Mouse (Mus musculus) left cerebral cortex, adult 9 months (tissue): Measurements from ENCODE around the gene Slc22a21.
"Not testable (repeated sequence)": the region's sequence is repeated elsewhere in the genome, so short reads cannot be mapped to it uniquely, and the experiment has no call there.

ENCODE experiments used
- DNase-seq, 2 experiments: peaks; one replicate each; pipeline ENCODE4 v3.0.0; 2022; ENCODE audit warnings: low spot score in 2 of 2

Slc22a21 gene

DNA sequence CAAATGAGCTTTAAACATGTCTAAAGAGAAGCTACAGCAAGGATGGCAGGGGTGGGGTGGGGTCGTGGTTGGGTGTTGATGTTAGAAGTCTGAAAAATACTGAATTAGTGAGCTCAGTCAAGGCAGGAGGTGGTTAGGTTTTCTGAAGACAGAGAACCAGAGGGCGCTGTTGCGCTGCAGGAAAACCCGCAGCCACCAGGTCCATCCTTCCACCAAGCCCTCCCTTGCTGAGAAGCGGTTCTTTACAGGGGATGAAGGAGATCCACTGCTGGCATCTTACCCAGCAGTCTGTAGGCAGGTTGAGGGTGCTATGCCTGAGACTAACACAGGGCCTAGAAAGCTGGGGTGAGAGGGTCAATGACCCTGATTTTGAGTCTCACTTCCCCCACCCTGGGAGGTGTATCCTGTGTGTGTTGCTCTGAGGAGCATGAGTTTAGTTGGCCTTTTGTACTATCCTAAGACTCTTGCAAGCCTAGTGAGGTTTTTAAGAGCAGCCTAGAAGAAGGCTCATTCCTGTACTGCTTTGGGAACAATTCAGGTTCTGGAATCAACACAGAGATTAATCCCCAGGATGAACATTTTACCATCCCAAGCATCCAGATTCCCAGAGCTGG lies 22.1 kb upstream of the Slc22a21 start:
- DNase-seq: peak in 1 of 2 experiments; percentile 78

DNA sequence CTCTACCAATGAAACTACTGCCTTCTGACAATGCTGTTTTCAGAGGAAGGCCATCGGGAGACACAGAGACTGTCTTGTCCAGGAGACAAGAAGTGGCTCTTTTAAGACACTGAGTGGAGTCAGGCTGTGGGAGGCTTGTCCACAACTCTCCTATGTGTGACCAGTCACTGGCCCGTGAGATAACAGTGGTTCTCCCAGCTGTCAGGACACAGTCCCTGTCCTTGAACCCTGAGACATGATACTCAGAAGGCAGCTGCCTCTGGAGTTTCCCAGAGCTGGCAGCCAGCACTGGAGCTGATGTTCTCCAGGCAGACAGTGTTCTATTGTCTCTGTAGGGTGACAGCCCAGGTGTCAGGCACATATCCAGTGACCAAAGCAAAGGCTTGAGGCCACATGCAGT lies 17.5 kb upstream of the Slc22a21 start:
- DNase-seq: no peak

DNA sequence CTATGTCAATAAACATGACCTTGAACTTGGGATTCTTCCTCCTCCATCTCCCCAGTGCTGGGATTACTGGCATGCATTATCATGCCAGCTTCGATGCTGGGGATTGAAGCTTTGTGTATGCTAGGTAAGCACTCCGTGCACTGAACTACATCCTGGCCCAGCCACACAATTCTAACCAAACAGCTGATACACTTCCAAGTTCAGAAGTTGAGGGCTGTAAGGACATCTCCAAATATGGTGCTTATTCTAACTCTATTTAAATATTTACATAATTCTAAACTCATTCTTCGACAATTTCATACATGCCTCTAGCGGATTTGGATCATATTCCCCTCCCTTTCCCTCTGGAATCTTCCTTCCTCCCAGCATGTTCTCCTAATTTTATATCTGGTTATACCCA lies 12.1 kb upstream of the Slc22a21 start:
- no peak for DNase-seq

DNA sequence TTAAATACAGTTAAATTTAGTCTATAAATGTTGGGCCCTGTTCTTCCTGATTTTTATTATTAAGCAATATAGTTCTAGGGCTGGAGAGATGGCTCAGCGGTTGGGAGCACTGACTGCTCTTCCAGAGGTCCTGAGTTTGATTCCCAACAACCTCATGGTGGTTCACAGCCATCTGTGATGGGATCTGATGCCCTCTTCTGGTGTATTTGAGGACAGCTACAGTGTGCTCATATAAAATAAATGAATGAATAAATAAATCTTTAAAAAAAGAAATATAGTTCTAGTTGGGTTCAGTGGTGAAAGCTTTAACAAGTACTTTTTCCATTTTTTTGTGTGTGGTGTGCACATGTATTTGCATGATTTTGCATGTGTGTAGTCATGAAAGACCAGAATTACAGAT lies 9.1 kb upstream of the Slc22a21 start:
- DNase-seq: no peak

DNA sequence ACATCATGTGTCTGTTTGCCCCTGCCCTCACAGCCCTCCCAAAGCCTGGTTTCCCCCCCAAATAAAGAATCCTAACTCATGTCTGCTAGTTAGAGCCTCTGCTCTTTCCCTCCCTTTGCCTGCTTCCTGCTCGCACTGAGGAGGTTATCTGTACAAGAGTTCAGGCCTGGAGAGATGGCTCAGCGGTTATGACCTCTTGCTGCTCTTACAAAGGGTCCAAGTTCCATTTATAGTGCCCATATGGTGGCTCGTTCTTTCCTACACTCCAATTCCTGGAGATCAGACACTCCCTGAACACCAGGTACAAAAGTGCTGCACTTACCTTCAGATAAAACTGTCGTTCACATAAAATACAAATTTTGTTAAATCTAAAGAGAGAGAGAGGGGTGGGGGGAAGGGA lies 7.9 kb upstream of the Slc22a21 start:
- DNase-seq: no peak

DNA sequence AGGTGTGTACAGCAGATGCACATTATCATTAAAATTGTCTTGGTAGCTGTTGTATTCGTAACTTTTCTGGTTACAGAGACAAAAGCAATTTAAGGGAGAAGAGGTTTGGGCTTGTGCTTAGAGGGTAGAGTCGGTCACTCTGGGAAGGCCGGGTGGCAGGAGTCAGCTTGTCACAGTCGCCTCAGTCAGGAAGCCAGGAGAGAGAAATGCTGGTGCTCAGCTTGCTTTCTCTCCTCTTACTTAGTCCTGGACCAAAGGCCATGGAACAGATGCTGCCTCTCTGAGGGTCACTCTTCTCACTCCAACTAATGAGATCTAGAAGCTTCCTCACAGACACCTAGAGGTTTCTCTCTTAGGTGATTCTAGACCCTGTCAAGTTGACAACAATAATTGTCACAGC lies 1.3 kb upstream of the Slc22a21 start:
- no peak for DNase-seq

DNA sequence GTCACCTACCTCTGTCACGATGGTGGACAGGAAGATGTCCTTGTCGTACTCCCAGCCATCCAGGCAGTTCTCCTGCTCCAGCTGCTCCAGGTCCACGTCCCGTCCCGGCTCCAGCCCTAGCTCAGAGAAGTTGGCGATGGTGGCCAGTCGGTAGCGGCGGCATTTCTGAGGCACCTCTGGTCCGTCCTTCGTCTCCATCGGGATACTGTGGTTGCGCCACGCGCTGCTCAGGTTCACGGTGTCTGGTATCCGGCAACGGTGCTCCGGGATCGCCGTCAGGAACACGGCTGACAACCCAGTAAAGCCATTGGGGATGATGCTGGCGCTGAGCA lies 710 bp downstream of the Slc22a21 start:
- DNase-seq: not testable (repeated sequence)

DNA sequence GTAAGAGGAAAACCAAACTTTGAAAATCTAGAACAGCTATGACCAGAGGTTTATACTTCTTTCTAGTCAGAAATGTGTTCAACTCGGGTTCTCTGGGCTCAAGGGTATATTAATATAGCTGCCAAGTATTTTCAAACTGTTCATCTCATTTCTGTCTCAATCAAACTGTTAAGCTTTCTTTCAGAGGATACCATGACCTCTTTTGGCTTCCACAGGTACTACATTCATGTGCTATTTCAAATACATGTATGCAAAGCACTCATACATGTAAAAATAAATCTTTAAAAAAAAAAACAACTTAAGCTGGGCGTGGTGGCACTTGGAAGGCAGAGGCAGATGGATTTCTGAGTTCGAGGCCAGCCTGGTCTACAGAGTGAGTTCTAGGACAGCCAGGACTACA lies 2.5 kb downstream of the Slc22a21 start:
- DNase-seq: no peak

DNA sequence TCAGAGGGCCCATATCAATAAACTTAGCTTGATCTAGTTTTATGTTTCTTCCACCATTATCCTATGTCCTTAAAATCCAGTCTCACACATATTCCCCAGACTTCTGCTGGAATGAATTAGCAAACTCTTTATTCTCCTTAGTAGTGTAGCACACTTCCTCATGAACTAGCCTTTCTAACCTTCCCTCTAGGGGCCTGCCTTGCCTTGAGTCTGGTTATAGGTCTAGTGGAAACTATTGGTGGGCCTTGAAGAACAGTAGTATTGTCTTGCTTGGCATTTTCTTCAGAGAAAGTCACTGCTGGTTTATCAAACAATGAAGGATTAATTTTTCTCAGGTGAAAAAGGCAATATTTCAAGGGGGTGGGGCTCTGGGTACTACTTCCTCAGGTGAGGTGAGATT lies 4.6 kb downstream of the Slc22a21 start:
- no peak for DNase-seq

DNA sequence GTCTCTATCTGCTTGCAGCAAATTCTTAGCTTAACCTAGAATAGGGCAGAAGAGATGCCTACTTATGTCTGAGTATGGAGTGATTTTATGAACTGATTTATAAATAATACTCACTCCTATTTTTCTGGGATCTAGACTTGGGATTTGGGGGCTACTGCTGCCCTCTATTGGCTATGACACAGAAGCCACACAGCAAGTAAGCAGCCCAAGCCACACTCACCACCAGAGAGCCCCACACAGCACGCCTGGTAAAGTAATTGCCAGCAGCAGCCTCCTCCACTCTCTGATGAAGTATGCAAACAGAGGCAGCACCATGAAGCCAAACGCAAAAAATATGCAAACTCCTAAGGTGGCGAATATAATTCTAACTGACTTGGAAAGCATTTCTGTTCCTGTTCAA lies 21.1 kb downstream of the Slc22a21 start:
- DNase-seq: no peak

DNA sequence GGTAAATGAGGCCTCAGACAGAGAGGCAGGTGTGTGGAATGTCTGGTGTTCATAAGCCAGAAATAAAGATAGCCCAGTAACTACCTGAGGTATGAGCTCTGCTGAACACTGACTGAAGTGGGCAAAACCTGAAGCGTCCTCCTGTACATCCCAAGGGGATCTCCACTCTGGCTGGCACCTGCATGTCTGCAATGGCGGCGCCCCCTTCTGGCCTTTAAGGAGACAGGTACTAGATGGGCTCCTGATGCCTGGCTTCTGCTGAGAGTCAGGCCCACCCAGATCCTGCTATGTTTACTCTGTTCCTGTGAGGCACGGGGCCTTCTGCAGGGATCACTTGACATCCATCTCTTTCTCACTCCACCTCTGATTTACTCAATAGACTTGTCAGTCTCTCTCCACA lies 22.0 kb downstream of the Slc22a21 start:
- not testable (repeated sequence) for DNase-seq

DNA sequence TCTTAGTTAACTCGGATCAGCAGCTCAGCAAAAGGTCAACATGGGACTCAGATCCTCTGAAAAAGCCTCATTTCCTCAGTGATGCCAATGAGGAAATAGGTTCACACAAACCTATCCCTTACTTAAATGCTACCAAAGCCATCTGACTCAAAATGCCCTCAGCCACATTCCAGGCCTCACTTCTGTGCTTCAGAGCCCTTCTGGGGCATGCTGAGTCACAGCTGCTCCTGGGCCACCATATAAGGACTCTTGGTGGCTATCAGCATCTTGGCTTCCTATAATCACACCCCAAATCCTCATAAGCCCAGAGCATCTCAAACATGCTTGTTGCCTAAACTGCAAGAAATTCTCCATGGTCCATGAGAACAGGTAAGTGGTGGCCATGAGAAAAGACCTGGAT lies 23.5 kb downstream of the Slc22a21 start:
- no peak for DNase-seq

DNA sequence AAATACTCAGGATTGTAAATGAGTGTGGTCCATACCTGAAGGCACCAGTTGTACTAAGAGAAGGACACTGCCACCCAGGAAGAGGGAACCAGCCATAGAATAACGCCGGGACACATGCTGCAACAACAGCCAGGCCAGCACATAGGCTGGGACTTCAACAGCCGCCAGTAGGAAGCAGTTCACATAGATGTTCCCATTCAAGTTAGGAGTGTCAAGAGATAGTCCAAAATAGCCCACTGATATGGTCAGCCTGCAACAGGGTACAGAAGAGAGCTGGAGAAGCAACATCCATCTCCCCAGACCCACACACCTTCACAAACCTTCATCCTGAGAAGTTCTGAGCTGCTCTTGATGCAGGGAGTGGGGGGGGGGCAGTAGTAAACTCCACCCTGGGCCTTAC lies 25.5 kb downstream of the Slc22a21 start:
- no peak for DNase-seq

DNA sequence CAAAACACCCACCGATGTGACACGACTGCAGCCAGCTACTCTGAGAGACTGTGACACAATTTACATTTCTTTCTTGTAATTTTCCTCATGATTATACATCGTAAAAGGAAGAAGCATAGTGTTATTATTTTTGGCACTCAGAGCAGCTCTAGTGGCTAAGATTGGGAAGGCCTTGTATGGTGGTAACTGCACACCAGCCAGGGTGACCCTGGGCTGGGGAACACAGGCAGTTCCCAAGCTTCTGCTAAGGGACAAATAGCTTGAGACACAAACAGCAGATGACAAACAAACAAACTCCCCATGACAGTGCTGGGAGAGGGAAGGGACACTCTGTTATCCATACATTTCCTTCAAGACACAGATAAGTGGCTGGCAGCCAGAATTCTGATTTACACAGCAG lies 30.0 kb downstream of the Slc22a21 start:
- not testable (repeated sequence) for DNase-seq

DNA sequence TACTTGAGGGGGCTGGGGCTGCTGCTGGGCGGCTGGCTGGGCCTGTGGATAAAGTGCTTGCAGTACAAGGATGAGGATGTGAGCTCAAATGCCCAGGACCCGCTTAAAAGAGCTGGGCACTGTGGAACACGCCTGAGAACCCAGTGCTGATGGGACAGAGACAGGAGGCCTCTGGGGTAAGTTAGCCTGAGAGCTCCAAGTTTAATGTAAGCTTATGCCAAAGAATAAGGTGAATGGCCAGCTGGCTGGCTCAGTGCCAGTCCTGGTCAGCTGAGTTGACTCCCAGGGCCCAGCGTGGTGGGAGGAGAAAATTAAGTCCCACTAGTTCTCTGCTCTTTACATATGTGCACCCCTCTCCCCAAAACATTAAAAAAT lies 48.2 kb downstream of the Slc22a21 start:
- DNase-seq: not testable (repeated sequence)

DNA sequence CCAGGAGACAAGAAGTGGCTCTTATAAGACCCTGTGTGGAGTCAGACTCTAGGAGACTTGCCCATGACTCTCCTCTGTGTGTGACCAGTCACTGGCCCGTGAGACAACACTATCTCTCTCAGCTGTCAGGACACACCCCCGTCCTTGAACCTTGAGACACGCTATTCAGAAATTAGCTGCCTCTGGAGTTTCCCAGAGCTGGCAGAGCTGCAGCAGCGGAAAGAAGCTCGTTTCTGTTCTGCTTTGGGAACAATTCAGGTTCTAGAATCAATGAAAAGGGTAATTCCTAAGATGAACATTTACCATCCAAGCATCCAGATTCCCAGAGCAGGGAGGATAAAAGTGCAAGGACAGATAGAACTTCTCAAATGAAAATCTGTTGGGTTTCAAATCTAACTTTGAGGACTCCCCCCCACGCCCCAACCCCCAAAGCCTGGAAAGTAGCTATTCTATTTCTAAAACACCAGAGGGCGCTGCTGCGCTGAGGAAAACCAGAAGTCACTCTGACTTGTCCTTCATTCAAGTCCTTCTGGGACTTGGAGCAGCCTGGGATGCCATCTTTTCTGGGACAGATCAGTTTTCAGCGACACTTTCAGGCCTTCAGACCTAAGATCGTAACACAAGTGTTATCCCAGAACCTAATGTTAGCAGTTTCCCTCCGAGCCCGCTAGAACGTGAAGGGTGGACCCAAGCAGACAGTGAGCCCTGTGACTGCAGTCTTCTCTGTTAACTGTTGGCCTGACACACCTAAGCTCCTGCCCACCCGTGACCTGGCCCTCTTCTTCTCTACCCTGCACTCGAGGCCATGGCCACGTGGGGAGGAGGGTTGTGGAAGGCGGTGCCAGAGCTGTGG lies 48.8 kb downstream of the Slc22a21 start:
- peak in 1 of 2 experiments; percentile 34 for DNase-seq

DNA sequence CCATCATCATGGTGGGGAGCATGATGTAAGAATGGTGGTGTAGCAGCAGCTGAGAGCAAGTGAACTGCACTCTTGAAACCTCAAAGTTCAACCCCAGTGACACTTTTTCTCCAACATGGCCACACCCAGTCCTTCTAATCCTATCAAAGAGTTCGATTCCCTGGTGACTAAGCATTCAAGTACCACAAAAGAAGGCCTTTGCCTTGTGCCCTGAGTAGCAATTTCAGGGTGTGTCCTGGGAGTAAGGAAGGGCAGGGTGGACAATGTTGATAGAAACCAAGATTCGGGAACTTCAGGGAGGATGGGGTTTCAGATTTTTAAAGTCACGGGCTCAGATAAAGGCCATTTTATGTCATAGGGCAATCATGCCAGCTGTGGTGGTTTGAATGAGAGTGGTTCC lies 50.4 kb downstream of the Slc22a21 start:
- DNase-seq: no peak

DNA sequence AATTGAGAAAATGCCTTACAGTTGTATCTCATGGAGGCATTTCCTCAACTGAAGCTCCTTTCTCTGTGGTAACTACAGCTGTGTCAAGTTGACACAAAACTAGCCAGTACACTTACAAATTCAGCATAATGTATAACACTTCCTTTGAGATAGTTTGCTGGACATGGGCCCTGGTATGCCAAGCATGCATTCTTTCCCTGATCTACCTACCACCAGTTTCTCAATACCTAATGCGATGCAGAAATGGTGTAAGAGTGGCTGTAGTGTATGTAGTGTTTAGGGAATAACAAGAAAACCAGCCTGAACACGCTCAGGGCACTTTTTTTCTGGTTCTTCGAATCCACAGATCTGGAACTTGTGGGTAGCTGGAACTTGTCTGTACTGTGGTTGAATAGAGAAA lies 51.5 kb downstream of the Slc22a21 start:
- no peak for DNase-seq

DNA sequence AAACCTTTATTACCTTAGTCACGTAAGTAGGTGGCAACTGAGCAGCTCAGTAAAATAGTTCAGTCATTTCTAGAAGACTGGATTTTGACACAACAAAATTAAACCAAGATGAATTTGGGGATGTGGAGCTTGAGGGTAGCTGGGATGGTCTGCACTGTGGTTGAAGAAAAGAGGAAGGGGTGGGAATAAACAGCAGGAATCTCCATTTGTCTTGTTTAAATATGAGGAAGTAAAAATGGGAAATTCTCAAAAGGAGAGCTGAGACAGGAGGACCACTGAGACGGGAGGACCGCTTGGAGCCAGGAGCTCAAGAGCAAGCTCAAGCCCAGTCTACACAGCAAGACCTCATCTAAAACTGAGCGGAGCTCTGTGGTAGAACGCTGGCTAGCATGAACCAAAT lies 53.8 kb downstream of the Slc22a21 start:
- DNase-seq: no peak

DNA sequence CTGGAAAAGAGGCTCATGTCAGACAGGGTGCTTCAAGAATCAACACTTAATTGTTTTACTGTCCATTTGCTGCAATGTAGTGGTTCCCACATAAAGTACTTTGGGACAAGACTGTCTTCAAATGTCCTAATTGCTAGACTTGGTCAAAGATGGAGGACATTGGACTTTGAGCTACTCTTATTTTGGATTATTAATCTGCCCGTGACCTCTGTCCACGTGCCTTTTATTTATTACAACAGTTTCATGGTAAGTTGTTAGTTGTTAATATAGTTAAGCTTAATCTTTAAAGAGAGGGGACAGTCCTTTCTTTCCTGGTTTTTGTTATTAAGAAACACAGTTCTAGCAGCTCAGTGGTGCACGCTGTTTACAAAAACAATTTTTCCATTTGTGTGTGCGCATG lies 61.3 kb downstream of the Slc22a21 start:
- no peak for DNase-seq

DNA sequence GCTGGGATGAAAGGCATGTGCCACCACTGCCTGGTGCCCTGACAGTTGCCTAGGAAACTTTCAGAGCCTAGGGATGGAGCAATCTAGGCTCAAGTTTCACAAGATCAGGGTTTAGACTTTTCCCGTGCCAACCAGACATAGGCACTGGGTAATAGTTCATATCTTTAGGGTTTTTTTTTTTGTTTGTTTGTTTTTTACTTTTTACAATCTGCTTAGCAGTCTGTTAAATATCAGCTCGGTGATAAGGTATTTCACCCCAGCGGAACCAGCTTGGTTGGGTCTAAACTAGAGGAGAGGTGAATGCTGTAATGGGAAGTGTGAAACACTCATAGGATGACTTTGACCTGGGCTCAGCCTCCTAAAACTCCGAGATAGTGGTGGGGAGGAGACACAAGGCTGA lies 69.1 kb downstream of the Slc22a21 start:
- no peak for DNase-seq

DNA sequence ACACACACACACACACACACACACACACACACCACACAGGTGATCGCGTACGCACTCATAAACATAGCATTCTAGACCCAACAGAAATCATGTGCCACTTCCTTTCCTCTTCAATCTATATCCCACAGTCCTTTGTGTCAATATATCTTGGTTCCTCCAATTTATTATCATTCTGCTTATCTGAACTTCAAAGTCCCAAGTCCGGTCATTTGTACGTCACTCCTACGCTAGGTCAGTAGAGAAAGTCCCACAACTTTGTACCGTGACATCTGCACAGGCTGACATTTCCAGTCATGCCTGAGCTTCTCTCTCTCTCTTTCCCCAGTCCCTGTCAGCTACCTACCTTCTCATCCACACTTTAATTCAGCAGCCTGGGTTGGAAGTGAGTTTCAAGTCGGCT lies 71.4 kb downstream of the Slc22a21 start:
- DNase-seq: no peak

DNA sequence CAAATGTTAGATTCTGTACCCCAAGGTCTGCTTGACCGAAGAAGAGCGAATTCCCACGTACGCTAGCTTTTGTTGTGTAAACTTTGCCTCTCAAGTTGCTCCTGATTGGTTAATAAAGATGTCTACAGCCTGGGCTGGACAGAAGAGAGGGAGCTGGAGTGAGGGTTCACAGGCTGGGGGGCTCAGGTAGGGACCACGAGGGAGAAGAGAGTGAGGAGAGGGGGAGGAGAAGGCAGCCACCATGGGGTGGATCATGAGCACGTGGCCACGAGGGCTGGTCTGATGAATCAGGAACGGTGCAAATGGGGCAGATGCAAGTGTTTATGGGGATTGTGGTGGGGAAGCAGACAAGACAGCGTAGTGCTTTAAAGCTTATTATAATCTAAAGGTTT lies 75.6 kb downstream of the Slc22a21 start:
- DNase-seq: no peak
